Mouse (Mus musculus): ENCODE results near the gene Cfap65. TPM values are rescaled to one million over a fixed set of nuclear protein-coding genes. Genes with fewer than 3 reads are reported as not detected.

The Cfap65 gene
- polyA plus RNA-seq, 1 experiment, result 0.15 TPM

DNA sequence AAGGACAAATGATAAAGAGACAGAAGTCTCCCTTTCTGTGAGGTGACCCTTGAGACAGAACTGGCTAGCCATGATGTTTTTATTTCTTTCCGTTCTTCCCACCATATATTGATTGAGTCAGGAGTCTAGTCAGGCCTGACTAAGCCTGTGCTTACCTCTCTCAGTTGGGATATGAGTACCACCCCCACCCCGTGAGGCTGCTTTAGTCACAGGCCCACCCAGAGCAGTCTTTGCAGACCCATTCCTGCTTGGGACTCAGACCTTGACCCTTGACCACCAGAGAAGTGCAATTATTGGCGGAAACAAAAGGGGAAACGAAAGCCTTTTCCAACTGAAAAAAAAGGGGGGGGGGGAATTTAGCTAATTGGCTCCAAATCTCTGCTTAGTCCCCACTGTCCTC lies 77.7 kb downstream of the Cfap65 start:
- peaks cover 71% of the 10 kb centered on the region for H3K27me3 ChIP-seq (ENCODE audit: control insufficient read depth, insufficient read depth, low read length)

GRCm38 (mm10) chr1:74857201-74857600 lies 78.2 kb downstream of the Cfap65 start:
- TF ChIP-seq CTCF (IDR thresholded peaks at IDR 0.05; ENCODE audit: extremely low read depth, insufficient read length, insufficient replicate concordance, low read depth, low read length), result no peak
- TF ChIP-seq POLR2A (IDR thresholded peaks at IDR 0.05; ENCODE audit: low read depth, low read length), result no peak
- H3K27me3 ChIP-seq (ENCODE audit: control insufficient read depth, insufficient read depth, low read length), result peaks cover 74% of the 10 kb centered on the region
- no peaks in the 10 kb centered on the region for H3K36me3 ChIP-seq (ENCODE audit: control insufficient read depth, insufficient read depth, low read length)
- no peak overlapping the region for H3K4me3 ChIP-seq (ENCODE audit: low read depth, low read length)
- 10% methylated on average over 20 of the region's 20 CpGs for WGBS
- H3K27ac ChIP-seq (ENCODE audit: insufficient read depth, low read depth, low read length), result no peak overlapping the region
- peaks cover 11% of the 10 kb centered on the region for H3K4me1 ChIP-seq (ENCODE audit: control insufficient read depth, insufficient read depth, insufficient read length, low read length)

More for the DNA sequence above, 77.7 kb downstream of the Cfap65 start:
- Histone ChIP-seq H3K4me1 (ENCODE audit: control insufficient read depth, insufficient read depth, insufficient read length, low read length) (peaks cover 11% of the 10 kb centered on the region), H3K36me3 (ENCODE audit: control insufficient read depth, insufficient read depth, low read length) (no peaks in the 10 kb centered on the region), H3K4me3 (ENCODE audit: low read depth, low read length) (no peak overlapping the region), H3K27ac (ENCODE audit: insufficient read depth, low read depth, low read length) (no peak overlapping the region)
- TF ChIP-seq POLR2A (IDR thresholded peaks at IDR 0.05; ENCODE audit: low read depth, low read length), result no peak
- no peak for TF ChIP-seq CTCF (IDR thresholded peaks at IDR 0.05; ENCODE audit: extremely low read depth, insufficient read length, insufficient replicate concordance, low read depth, low read length)
- 12% methylated on average over 4 of the region's 4 CpGs for WGBS

- peaks cover 74% of the 10 kb centered on the region for H3K27me3 ChIP-seq (ENCODE audit: control insufficient read depth, insufficient read depth, low read length)
- WGBS, result 6% methylated on average over 7 of the region's 7 CpGs
- peaks cover 11% of the 10 kb centered on the region for H3K4me1 ChIP-seq (ENCODE audit: control insufficient read depth, insufficient read depth, insufficient read length, low read length)
- no peaks in the 10 kb centered on the region for H3K36me3 ChIP-seq (ENCODE audit: control insufficient read depth, insufficient read depth, low read length)
- no peak overlapping the region for H3K4me3 ChIP-seq (ENCODE audit: low read depth, low read length)
- TF ChIP-seq POLR2A (IDR thresholded peaks at IDR 0.05; ENCODE audit: low read depth, low read length), result no peak
- no peak overlapping the region for H3K27ac ChIP-seq (ENCODE audit: insufficient read depth, low read depth, low read length)
These were observed 78.6 kb downstream of the Cfap65 start for GRCm38 (mm10) chr1:74856791-74857190.

DNA sequence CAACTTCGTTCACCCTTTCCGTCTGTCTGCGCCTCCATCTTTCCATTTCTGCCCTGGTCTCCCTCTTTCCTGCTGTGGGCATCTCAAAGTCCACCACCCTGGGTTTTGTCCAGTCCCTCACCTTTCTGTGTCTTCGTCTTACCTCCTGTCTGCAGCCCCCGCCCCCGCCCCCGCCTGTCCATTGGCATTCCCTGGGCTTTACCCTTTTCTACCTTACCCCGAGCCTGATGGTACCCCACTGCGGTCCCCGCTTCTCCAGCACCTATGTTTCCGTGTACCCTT lies 79.0 kb downstream of the Cfap65 start:
- Histone ChIP-seq H3K27me3 (ENCODE audit: control insufficient read depth, insufficient read depth, low read length) (peaks cover 76% of the 10 kb centered on the region), H3K27ac (ENCODE audit: insufficient read depth, low read depth, low read length) (no peak overlapping the region), H3K36me3 (ENCODE audit: control insufficient read depth, insufficient read depth, low read length) (no peaks in the 10 kb centered on the region), H3K4me3 (ENCODE audit: low read depth, low read length) (peak overlapping the region; percentile 54; the same call in 1 of the 2 replicates), H3K4me1 (ENCODE audit: control insufficient read depth, insufficient read depth, insufficient read length, low read length) (peaks cover 11% of the 10 kb centered on the region)
- 9% methylated on average over 11 of the region's 11 CpGs for whole genome bisulfite sequencing
- TF ChIP-seq CTCF (IDR thresholded peaks at IDR 0.05; ENCODE audit: extremely low read depth, insufficient read length, insufficient replicate concordance, low read depth, low read length) (no peak), POLR2A (IDR thresholded peaks at IDR 0.05; ENCODE audit: low read depth, low read length) (no peak)

DNA sequence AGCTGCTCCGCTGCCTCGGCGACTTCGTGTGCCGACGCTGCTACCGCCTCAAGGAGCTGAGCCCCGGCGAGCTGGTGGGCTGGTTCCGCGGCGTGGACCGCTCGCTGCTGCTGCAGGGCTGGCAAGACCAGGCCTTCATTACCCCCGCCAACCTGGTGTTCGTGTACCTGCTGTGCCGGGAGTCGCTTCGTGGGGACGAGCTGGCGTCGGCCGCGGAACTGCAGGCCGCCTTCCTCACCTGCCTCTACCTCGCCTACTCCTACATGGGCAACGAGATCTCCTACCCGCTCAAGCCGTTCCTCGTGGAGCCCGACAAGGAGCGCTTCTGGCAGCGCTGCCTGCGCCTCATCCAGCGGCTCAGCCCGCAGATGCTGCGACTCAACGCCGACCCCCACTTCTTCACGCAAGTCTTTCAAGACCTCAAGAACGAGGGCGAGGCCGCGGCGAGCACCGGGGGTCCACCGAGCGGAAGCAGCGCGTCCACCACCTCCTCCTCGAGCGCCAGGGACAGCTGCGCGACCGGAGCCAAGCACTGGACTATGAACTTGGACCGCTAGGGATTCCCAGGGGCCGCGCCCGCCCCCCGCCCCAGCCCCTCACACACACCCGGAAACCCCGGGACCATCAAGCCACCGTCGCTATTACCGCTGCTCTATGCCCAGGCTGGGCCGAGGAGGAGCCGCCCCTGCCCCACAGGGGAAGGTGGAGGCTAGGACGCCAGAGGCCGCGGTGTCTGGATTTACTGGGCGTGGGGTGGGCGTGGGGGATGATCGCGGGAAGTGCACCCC lies 79.6 kb downstream of the Cfap65 start:
- WGBS, result 2% methylated on average over 74 of the region's 74 CpGs
- peaks cover 81% of the 10 kb centered on the region for H3K27me3 ChIP-seq (ENCODE audit: control insufficient read depth, insufficient read depth, low read length)
- peaks cover 11% of the 10 kb centered on the region for H3K4me1 ChIP-seq (ENCODE audit: control insufficient read depth, insufficient read depth, insufficient read length, low read length)
- H3K27ac ChIP-seq (ENCODE audit: insufficient read depth, low read depth, low read length), result no peak overlapping the region
- no peaks in the 10 kb centered on the region for H3K36me3 ChIP-seq (ENCODE audit: control insufficient read depth, insufficient read depth, low read length)
- TF ChIP-seq CTCF (IDR thresholded peaks at IDR 0.05; ENCODE audit: extremely low read depth, insufficient read length, insufficient replicate concordance, low read depth, low read length), result no peak
- no peak for TF ChIP-seq POLR2A (IDR thresholded peaks at IDR 0.05; ENCODE audit: low read depth, low read length)
- H3K4me3 ChIP-seq (ENCODE audit: low read depth, low read length), result peak overlapping the region; percentile 54

GRCm38 (mm10) chr1:74855156-74855555 lies 80.2 kb downstream of the Cfap65 start:
- peak overlapping the region; percentile 54 for H3K4me3 ChIP-seq (ENCODE audit: low read depth, low read length)
- TF ChIP-seq CTCF (IDR thresholded peaks at IDR 0.05; ENCODE audit: extremely low read depth, insufficient read length, insufficient replicate concordance, low read depth, low read length) (no peak), POLR2A (IDR thresholded peaks at IDR 0.05; ENCODE audit: low read depth, low read length) (no peak)

GRCm38 (mm10) chr1:74854306-74855056 lies 80.9 kb downstream of the Cfap65 start, which contains the start of gene Cdk5r2:
Gene Cdk5r2, plus strand, starts transcription at chr1:74854934.
- no peaks in the 10 kb centered on the region for H3K36me3 ChIP-seq (ENCODE audit: control insufficient read depth, insufficient read depth, low read length)
- no peak within 1 kb of the TSS for H3K27ac ChIP-seq (ENCODE audit: insufficient read depth, low read depth, low read length)
- 5% methylated on average over 39 of the region's 39 CpGs for WGBS
- peak within 1 kb of the TSS; percentile 54 for H3K4me3 ChIP-seq (ENCODE audit: low read depth, low read length)
- H3K27me3 ChIP-seq (ENCODE audit: control insufficient read depth, insufficient read depth, low read length), result peaks cover 81% of the 10 kb centered on the region
- peaks cover 11% of the 10 kb centered on the region for H3K4me1 ChIP-seq (ENCODE audit: control insufficient read depth, insufficient read depth, insufficient read length, low read length)
- TF ChIP-seq POLR2A (IDR thresholded peaks at IDR 0.05; ENCODE audit: low read depth, low read length) (no peak), CTCF (IDR thresholded peaks at IDR 0.05; ENCODE audit: extremely low read depth, insufficient read length, insufficient replicate concordance, low read depth, low read length) (no peak)

More at GRCm38 (mm10) chr1:74855156-74855555, 80.2 kb downstream of the Cfap65 start:
- Histone ChIP-seq H3K27ac (ENCODE audit: insufficient read depth, low read depth, low read length) (no peak overlapping the region), H3K27me3 (ENCODE audit: control insufficient read depth, insufficient read depth, low read length) (peaks cover 84% of the 10 kb centered on the region), H3K36me3 (ENCODE audit: control insufficient read depth, insufficient read depth, low read length) (no peaks in the 10 kb centered on the region), H3K4me1 (ENCODE audit: control insufficient read depth, insufficient read depth, insufficient read length, low read length) (peaks cover 11% of the 10 kb centered on the region)
- whole genome bisulfite sequencing, result under 1% methylated on average over 48 of the region's 48 CpGs

Other genes with a start within 250 kb of the Cfap65 start
- gene Cyp27a1, start 222.0 kb downstream of the Cfap65 start, polyA plus RNA-seq (2012; rRNA removed), result 5.6 and 36.2 TPM in 2 replicates
- gene Prkag3, start 186.4 kb downstream of the Cfap65 start, polyA plus RNA-seq (2012; rRNA removed), result 1.5 TPM in 1 of 2 replicates, not detected in the other
- 2.0 and 6.0 TPM in 2 replicates for gene Wnt6, start 163.7 kb downstream of the Cfap65 start, polyA plus RNA-seq (2012; rRNA removed)
- gene Wnt10a, start 144.1 kb downstream of the Cfap65 start, polyA plus RNA-seq (2012; rRNA removed), result 0.14 and 0.57 TPM in 2 replicates
- gene Cdk5r2, start 80.7 kb downstream of the Cfap65 start, polyA plus RNA-seq (2012; rRNA removed), result 1.2 and 2.1 TPM in 2 replicates
- 2.0 and 5.2 TPM in 2 replicates for gene Fev, start 50.2 kb downstream of the Cfap65 start, polyA plus RNA-seq (2012; rRNA removed)
- gene Cryba2, start 42.5 kb downstream of the Cfap65 start, polyA plus RNA-seq (2012; rRNA removed), result 0.86 and 1.1 TPM in 2 replicates
- 67.5 and 198 TPM in 2 replicates for gene Ihh, start 16.1 kb upstream of the Cfap65 start, polyA plus RNA-seq (2012; rRNA removed)
- 0.86 and 2.0 TPM in 2 replicates for gene Nhej1, start 189.6 kb upstream of the Cfap65 start, polyA plus RNA-seq (2012; rRNA removed)
- gene Slc23a3, start 198.3 kb upstream of the Cfap65 start, polyA plus RNA-seq (2012; rRNA removed), result 1.2 TPM in 2 replicates
- 31.5 and 90.4 TPM in 2 replicates for gene Cnppd1, start 207.1 kb upstream of the Cfap65 start, polyA plus RNA-seq (2012; rRNA removed)
- 47.4 and 113 TPM in 2 replicates for gene Retreg2, start 207.2 kb upstream of the Cfap65 start, polyA plus RNA-seq (2012; rRNA removed)
- gene Zfand2b, start 233.0 kb upstream of the Cfap65 start, polyA plus RNA-seq (2012; rRNA removed), result 45.0 and 106 TPM in 2 replicates
- gene Abcb6, start 244.8 kb upstream of the Cfap65 start, polyA plus RNA-seq (2012; rRNA removed), result 15.0 and 22.1 TPM in 2 replicates